Mouse (Mus musculus): Measurements from ENCODE around the gene H2-K1. TPM values are rescaled to one million over a fixed set of nuclear protein-coding genes. Genes with fewer than 3 reads are reported as not detected.

H2-K1 gene
- polyA plus RNA-seq, 1 experiment from 2014 or later: 13.8 TPM

GRCm38 (mm10) chr17:34035517-34035916 is 35.4 kb upstream of the H2-K1 start:
- Histone ChIP-seq H3K9ac (ENCODE audit: low read depth, low read length) (no peak overlapping the region), H3K4me3 (ENCODE audit: low read depth, low read length) (no peak overlapping the region), H3K27ac (ENCODE audit: low read depth, low read length) (no peak overlapping the region), H3K4me1 (ENCODE audit: control insufficient read depth, insufficient read depth, low read length) (peaks cover 31% of the 10 kb centered on the region), H3K27me3 (ENCODE audit: control insufficient read depth, insufficient read depth, low read length) (peaks cover 25% of the 10 kb centered on the region), H3K9me3 (replicated peaks; ENCODE audit: control insufficient read depth, low read length) (no peaks in the 10 kb centered on the region), H3K4me2 (no peak overlapping the region), H3K36me3 (ENCODE audit: control insufficient read depth, insufficient read depth, low read length) (peaks cover 8% of the 10 kb centered on the region; the same call in 1 of the 2 replicates)
- WGBS (ENCODE audit: insufficient replicate concordance): 88% methylated on average over 9 of the region's 9 CpGs
- ATAC-seq (replicated peaks; ENCODE audit: insufficient number of reproducible peaks, low FRiP score, low TSS enrichment): no peak

- H3K27ac ChIP-seq (ENCODE audit: low read depth, low read length): no peak overlapping the region
- H3K4me3 ChIP-seq (ENCODE audit: low read depth, low read length): no peak overlapping the region
- no peak overlapping the region for H3K9ac ChIP-seq (ENCODE audit: low read depth, low read length)
- H3K4me1 ChIP-seq (ENCODE audit: control insufficient read depth, insufficient read depth, low read length): peaks cover 36% of the 10 kb centered on the region
- peaks cover 17% of the 10 kb centered on the region for H3K36me3 ChIP-seq (ENCODE audit: control insufficient read depth, insufficient read depth, low read length)
- no peak overlapping the region for H3K4me2 ChIP-seq
- peaks cover 15% of the 10 kb centered on the region for H3K27me3 ChIP-seq (ENCODE audit: control insufficient read depth, insufficient read depth, low read length)
- H3K9me3 ChIP-seq (replicated peaks; ENCODE audit: control insufficient read depth, low read length): no peaks in the 10 kb centered on the region
- 70% methylated on average over 10 of the region's 10 CpGs for WGBS (ENCODE audit: insufficient replicate concordance)
- no peak for ATAC-seq (replicated peaks; ENCODE audit: insufficient number of reproducible peaks, low FRiP score, low TSS enrichment)
These were observed 33.9 kb upstream of the H2-K1 start for GRCm38 (mm10) chr17:34034064-34034463.

GRCm38 (mm10) chr17:34033441-34033840 is 33.3 kb upstream of the H2-K1 start:
- Histone ChIP-seq H3K27me3 (ENCODE audit: control insufficient read depth, insufficient read depth, low read length) (peaks cover 12% of the 10 kb centered on the region), H3K4me2 (peak overlapping the region; percentile 99), H3K27ac (ENCODE audit: low read depth, low read length) (no peak overlapping the region), H3K9ac (ENCODE audit: low read depth, low read length) (0 out of 2 replicates have a peak overlapping the region, but pooled peaks have one; percentile 98), H3K4me1 (ENCODE audit: control insufficient read depth, insufficient read depth, low read length) (peaks cover 33% of the 10 kb centered on the region), H3K36me3 (ENCODE audit: control insufficient read depth, insufficient read depth, low read length) (peaks cover 23% of the 10 kb centered on the region), H3K4me3 (ENCODE audit: low read depth, low read length) (peak overlapping the region; percentile 91; the same call in 1 of the 2 replicates), H3K9me3 (replicated peaks; ENCODE audit: control insufficient read depth, low read length) (no peaks in the 10 kb centered on the region)
- WGBS (ENCODE audit: insufficient replicate concordance): 96% methylated on average over 9 of the region's 9 CpGs
- ATAC-seq (replicated peaks; ENCODE audit: insufficient number of reproducible peaks, low FRiP score, low TSS enrichment): no peak

- Histone ChIP-seq H3K27me3 (ENCODE audit: control insufficient read depth, insufficient read depth, low read length) (peaks cover 5% of the 10 kb centered on the region), H3K4me2 (peak overlapping the region; percentile 99), H3K27ac (ENCODE audit: low read depth, low read length) (peak overlapping the region; percentile 29; the same call in 1 of the 2 replicates), H3K9me3 (replicated peaks; ENCODE audit: control insufficient read depth, low read length) (no peaks in the 10 kb centered on the region), H3K4me3 (ENCODE audit: low read depth, low read length) (peak overlapping the region; percentile 91), H3K36me3 (ENCODE audit: control insufficient read depth, insufficient read depth, low read length) (peaks cover 23% of the 10 kb centered on the region), H3K9ac (ENCODE audit: low read depth, low read length) (peak overlapping the region; percentile 98), H3K4me1 (ENCODE audit: control insufficient read depth, insufficient read depth, low read length) (peaks cover 34% of the 10 kb centered on the region)
- WGBS (ENCODE audit: insufficient replicate concordance): 47% methylated on average over 9 of the region's 9 CpGs
- ATAC-seq (replicated peaks; ENCODE audit: insufficient number of reproducible peaks, low FRiP score, low TSS enrichment): no peak
These were observed 32.7 kb upstream of the H2-K1 start for GRCm38 (mm10) chr17:34032806-34033205.

GRCm38 (mm10) chr17:34032174-34032632 is 32.1 kb upstream of the H2-K1 start:
- under 1% methylated on average over 47 of the region's 48 CpGs for WGBS (ENCODE audit: insufficient replicate concordance)
- ATAC-seq (replicated peaks; ENCODE audit: insufficient number of reproducible peaks, low FRiP score, low TSS enrichment): peak; percentile 14; the same call in 1 of the 2 replicates
- Histone ChIP-seq H3K27me3 (ENCODE audit: control insufficient read depth, insufficient read depth, low read length) (no peaks in the 10 kb centered on the region), H3K36me3 (ENCODE audit: control insufficient read depth, insufficient read depth, low read length) (peaks cover 20% of the 10 kb centered on the region), H3K9me3 (replicated peaks; ENCODE audit: control insufficient read depth, low read length) (no peaks in the 10 kb centered on the region), H3K4me3 (ENCODE audit: low read depth, low read length) (peak overlapping the region; percentile 91), H3K4me2 (peak overlapping the region; percentile 99), H3K9ac (ENCODE audit: low read depth, low read length) (peak overlapping the region; percentile 98), H3K4me1 (ENCODE audit: control insufficient read depth, insufficient read depth, low read length) (peaks cover 36% of the 10 kb centered on the region), H3K27ac (ENCODE audit: low read depth, low read length) (peak overlapping the region; percentile 95)

GRCm38 (mm10) chr17:34031465-34032173 is 31.5 kb upstream of the H2-K1 start, which contains the start of the genes Slc39a7 and Rxrb:
Slc39a7 (minus strand) TSS chr17:34031682.
Rxrb (plus strand) TSS chr17:34031812.
- H3K36me3 ChIP-seq (ENCODE audit: control insufficient read depth, insufficient read depth, low read length): peaks cover 20% of the 10 kb centered on the region
- H3K27me3 ChIP-seq (ENCODE audit: control insufficient read depth, insufficient read depth, low read length): no peaks in the 10 kb centered on the region
- ATAC-seq (replicated peaks; ENCODE audit: insufficient number of reproducible peaks, low FRiP score, low TSS enrichment): peak; percentile 74
- peak within 1 kb of the TSS; percentile 95 for H3K27ac ChIP-seq (ENCODE audit: low read depth, low read length)
- H3K4me2 ChIP-seq: peak within 1 kb of the TSS; percentile 99
- under 1% methylated on average over 88 of the region's 88 CpGs for WGBS (ENCODE audit: insufficient replicate concordance)
- peaks cover 42% of the 10 kb centered on the region for H3K4me1 ChIP-seq (ENCODE audit: control insufficient read depth, insufficient read depth, low read length)
- H3K4me3 ChIP-seq (ENCODE audit: low read depth, low read length): peak within 1 kb of the TSS; percentile 91
- no peaks in the 10 kb centered on the region for H3K9me3 ChIP-seq (replicated peaks; ENCODE audit: control insufficient read depth, low read length)
- peak within 1 kb of the TSS; percentile 98 for H3K9ac ChIP-seq (ENCODE audit: low read depth, low read length)

GRCm38 (mm10) chr17:34030861-34031326 is 30.7 kb upstream of the H2-K1 start:
- H3K4me1 ChIP-seq (ENCODE audit: control insufficient read depth, insufficient read depth, low read length): peaks cover 48% of the 10 kb centered on the region
- H3K27ac ChIP-seq (ENCODE audit: low read depth, low read length): peak overlapping the region; percentile 95
- H3K9me3 ChIP-seq (replicated peaks; ENCODE audit: control insufficient read depth, low read length): no peaks in the 10 kb centered on the region
- H3K9ac ChIP-seq (ENCODE audit: low read depth, low read length): peak overlapping the region; percentile 98
- H3K4me3 ChIP-seq (ENCODE audit: low read depth, low read length): peak overlapping the region; percentile 91
- H3K27me3 ChIP-seq (ENCODE audit: control insufficient read depth, insufficient read depth, low read length): no peaks in the 10 kb centered on the region
- 1% methylated on average over 20 of the region's 20 CpGs for WGBS (ENCODE audit: insufficient replicate concordance)
- H3K36me3 ChIP-seq (ENCODE audit: control insufficient read depth, insufficient read depth, low read length): peaks cover 16% of the 10 kb centered on the region
- 0 out of 2 replicates have a peak, but pooled peaks have one; percentile 0 for ATAC-seq (replicated peaks; ENCODE audit: insufficient number of reproducible peaks, low FRiP score, low TSS enrichment)
- H3K4me2 ChIP-seq: peak overlapping the region; percentile 99

GRCm38 (mm10) chr17:34029890-34030595 is 29.9 kb upstream of the H2-K1 start:
- peak overlapping the region; percentile 91 for H3K4me3 ChIP-seq (ENCODE audit: low read depth, low read length)
- H3K27me3 ChIP-seq (ENCODE audit: control insufficient read depth, insufficient read depth, low read length): no peaks in the 10 kb centered on the region
- H3K4me2 ChIP-seq: peak overlapping the region; percentile 99
- ATAC-seq (replicated peaks; ENCODE audit: insufficient number of reproducible peaks, low FRiP score, low TSS enrichment): no peak
- peaks cover 56% of the 10 kb centered on the region for H3K4me1 ChIP-seq (ENCODE audit: control insufficient read depth, insufficient read depth, low read length)
- 83% methylated on average over 21 of the region's 21 CpGs for WGBS (ENCODE audit: insufficient replicate concordance)
- H3K27ac ChIP-seq (ENCODE audit: low read depth, low read length): 0 out of 2 replicates have a peak overlapping the region, but pooled peaks have one; percentile 95
- H3K9ac ChIP-seq (ENCODE audit: low read depth, low read length): peak overlapping the region; percentile 98
- H3K36me3 ChIP-seq (ENCODE audit: control insufficient read depth, insufficient read depth, low read length): peaks cover 15% of the 10 kb centered on the region
- no peaks in the 10 kb centered on the region for H3K9me3 ChIP-seq (replicated peaks; ENCODE audit: control insufficient read depth, low read length)

Measured in heart, embryonic 11.5 days (tissue).